Mouse (Mus musculus): ENCODE measurements at regions not wholly inside any gene's neighbourhood (a gene's known extent, or its start where the extent isn't known, plus 50 kb on each side); places are given as distances from the start of the nearest gene placed in this dataset.

GRCm38 (mm10) chr9:50421061-50421460 lies 73.3 kb upstream of the Plet1 start:
- TF ChIP-seq CTCF (conservative IDR thresholded peaks at IDR 0.05; ENCODE audit: low read length) (peak; percentile 85), NANOG (IDR thresholded peaks at IDR 0.05; ENCODE audit: borderline replicate concordance, low read length) (no peak), POU5F1 (IDR thresholded peaks at IDR 0.05; ENCODE audit: borderline replicate concordance, low read length) (no peak)
- H3K4me3 ChIP-seq (replicated peaks; ENCODE audit: low read length) = no peak overlapping the region
- no peaks in the 10 kb centered on the region for H3K36me3 ChIP-seq (ENCODE audit: insufficient read depth, low read length)
- 0 out of 2 replicates have a peak, but pooled peaks cover 6% of the 10 kb centered on the region for H3K27me3 ChIP-seq (ENCODE audit: insufficient read depth, low read length)
- H3K4me1 ChIP-seq (replicated peaks; ENCODE audit: low read depth, low read length) = no peaks in the 10 kb centered on the region
- no peaks in the 10 kb centered on the region for H3K9me3 ChIP-seq (ENCODE audit: low read length)

DNA sequence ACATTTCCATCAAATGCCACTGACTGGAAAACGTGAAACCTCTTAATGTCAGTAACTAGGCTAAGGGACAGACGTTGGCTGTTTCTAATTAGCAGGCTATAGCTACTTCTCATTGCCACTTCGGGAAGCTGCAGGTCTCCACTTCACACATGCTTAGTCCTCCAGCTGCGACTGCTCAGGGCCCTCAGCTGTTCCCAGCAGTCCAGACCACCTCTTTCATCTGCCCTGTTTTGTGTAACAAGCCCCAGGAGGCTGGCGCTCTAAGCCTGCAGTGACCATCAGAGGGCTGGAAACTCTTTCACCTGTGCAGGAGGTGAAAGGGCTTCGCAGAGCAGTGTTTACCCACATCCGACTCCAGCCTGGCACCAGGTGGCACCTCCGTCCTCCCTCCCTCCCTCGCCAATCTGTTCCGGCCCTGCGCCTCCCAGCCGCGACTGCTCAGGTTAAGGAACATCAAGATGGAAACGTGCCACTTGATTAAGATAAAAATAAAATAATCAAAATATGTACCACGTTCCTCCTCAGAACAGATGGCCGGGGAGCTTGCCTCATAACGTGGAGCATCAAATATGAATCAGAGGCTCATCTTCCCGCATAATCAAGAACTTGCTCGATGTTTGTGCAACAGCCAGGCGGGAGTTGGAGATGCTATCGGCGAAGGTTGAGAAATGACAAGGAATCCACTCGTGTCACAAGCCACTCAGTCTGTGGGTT lies 72.6 kb upstream of the Plet1 start:
- no peak overlapping the region for H3K4me3 ChIP-seq (replicated peaks; ENCODE audit: low read length)
- no peaks in the 10 kb centered on the region for H3K4me1 ChIP-seq (replicated peaks; ENCODE audit: low read depth, low read length)
- no peak for TF ChIP-seq NANOG (IDR thresholded peaks at IDR 0.05; ENCODE audit: borderline replicate concordance, low read length)
- TF ChIP-seq CTCF (conservative IDR thresholded peaks at IDR 0.05; ENCODE audit: low read length) = no peak
- TF ChIP-seq POU5F1 (IDR thresholded peaks at IDR 0.05; ENCODE audit: borderline replicate concordance, low read length) = no peak
- no peaks in the 10 kb centered on the region for H3K36me3 ChIP-seq (ENCODE audit: insufficient read depth, low read length)
- H3K27me3 ChIP-seq (ENCODE audit: insufficient read depth, low read length) = 0 out of 2 replicates have a peak, but pooled peaks cover 7% of the 10 kb centered on the region
- no peaks in the 10 kb centered on the region for H3K9me3 ChIP-seq (ENCODE audit: low read length)

DNA sequence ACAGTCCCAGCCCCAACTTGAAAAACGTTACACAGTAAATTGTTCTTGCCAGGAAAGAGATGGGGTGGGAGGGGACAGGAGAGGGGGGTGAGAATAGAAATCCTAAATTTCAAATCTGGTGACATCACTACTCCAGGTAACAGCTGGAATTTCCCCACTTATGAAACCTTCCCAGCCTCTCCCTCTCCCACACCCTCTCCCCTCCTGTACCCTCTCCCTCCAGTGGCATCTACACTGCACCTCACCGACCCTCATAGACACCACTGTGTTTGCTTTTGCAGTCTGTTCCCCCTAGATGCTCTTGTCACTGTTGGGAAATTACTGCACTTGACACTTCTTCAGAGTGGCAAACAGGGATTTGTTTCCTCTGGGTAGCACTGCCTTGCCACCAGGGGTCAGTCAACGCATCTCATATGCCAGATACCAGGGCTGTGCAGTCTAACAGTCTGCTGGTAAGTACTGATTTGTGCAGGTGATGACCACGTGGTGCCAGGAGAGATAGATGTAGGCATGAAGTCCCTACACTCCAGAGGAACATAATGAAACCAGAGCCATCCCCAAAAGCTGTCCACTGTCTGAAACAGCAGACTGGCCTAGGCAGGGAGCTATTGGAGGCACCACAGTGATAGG lies 68.3 kb upstream of the Plet1 start:
- peaks cover 22% of the 10 kb centered on the region for H3K27me3 ChIP-seq (ENCODE audit: insufficient read depth, low read length)
- no peak for TF ChIP-seq NANOG (IDR thresholded peaks at IDR 0.05; ENCODE audit: borderline replicate concordance, low read length)
- 0 out of 2 replicates have a peak, but pooled peaks have one; percentile 16 for TF ChIP-seq CTCF (conservative IDR thresholded peaks at IDR 0.05; ENCODE audit: low read length)
- no peak overlapping the region for H3K4me3 ChIP-seq (replicated peaks; ENCODE audit: low read length)
- H3K4me1 ChIP-seq (replicated peaks; ENCODE audit: low read depth, low read length) = peaks cover 11% of the 10 kb centered on the region
- H3K9me3 ChIP-seq (ENCODE audit: low read length) = no peaks in the 10 kb centered on the region
- no peaks in the 10 kb centered on the region for H3K36me3 ChIP-seq (ENCODE audit: insufficient read depth, low read length)

DNA sequence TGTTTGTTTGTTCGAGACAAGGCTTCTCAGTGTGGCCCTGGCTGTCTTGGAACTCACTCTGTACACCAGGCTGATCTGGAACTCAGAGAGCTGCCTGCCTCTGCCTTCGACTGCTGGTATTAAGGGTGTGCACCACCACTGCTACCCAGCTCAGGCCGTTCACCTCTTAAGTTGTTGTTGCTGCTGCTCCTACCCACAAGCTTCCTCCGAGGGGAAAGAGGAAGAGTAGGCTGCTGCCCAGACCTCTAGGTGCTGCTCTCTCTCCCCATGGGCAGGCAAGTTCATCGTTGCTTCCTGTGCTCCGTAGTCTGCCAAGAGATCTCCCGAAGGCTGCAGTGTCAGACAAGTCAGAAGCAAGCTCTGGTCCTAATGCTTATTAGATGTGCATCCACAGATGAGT lies 64.2 kb upstream of the Plet1 start:
- Histone ChIP-seq H3K4me1 (replicated peaks; ENCODE audit: low read depth, low read length) (peaks cover 15% of the 10 kb centered on the region), H3K4me3 (replicated peaks; ENCODE audit: low read length) (no peak overlapping the region), H3K9me3 (ENCODE audit: low read length) (no peaks in the 10 kb centered on the region), H3K27me3 (ENCODE audit: insufficient read depth, low read length) (peaks cover 18% of the 10 kb centered on the region), H3K36me3 (ENCODE audit: insufficient read depth, low read length) (no peaks in the 10 kb centered on the region)
- TF ChIP-seq POU5F1 (IDR thresholded peaks at IDR 0.05; ENCODE audit: borderline replicate concordance, low read length) (no peak), NANOG (IDR thresholded peaks at IDR 0.05; ENCODE audit: borderline replicate concordance, low read length) (no peak), CTCF (conservative IDR thresholded peaks at IDR 0.05; ENCODE audit: low read length) (no peak)

GRCm38 (mm10) chr9:50433525-50433924 lies 60.8 kb upstream of the Plet1 start:
- H3K4me3 ChIP-seq (replicated peaks; ENCODE audit: low read length) = no peak overlapping the region
- peaks cover 16% of the 10 kb centered on the region for H3K27me3 ChIP-seq (ENCODE audit: insufficient read depth, low read length)
- no peaks in the 10 kb centered on the region for H3K9me3 ChIP-seq (ENCODE audit: low read length)
- no peaks in the 10 kb centered on the region for H3K36me3 ChIP-seq (ENCODE audit: insufficient read depth, low read length)
- H3K4me1 ChIP-seq (replicated peaks; ENCODE audit: low read depth, low read length) = peaks cover 21% of the 10 kb centered on the region
- no peak for TF ChIP-seq CTCF (conservative IDR thresholded peaks at IDR 0.05; ENCODE audit: low read length)
- no peak for TF ChIP-seq POU5F1 (IDR thresholded peaks at IDR 0.05; ENCODE audit: borderline replicate concordance, low read length)
- no peak for TF ChIP-seq NANOG (IDR thresholded peaks at IDR 0.05; ENCODE audit: borderline replicate concordance, low read length)

GRCm38 (mm10) chr9:50433978-50434377 lies 60.3 kb upstream of the Plet1 start:
- no peak overlapping the region for H3K4me3 ChIP-seq (replicated peaks; ENCODE audit: low read length)
- no peaks in the 10 kb centered on the region for H3K36me3 ChIP-seq (ENCODE audit: insufficient read depth, low read length)
- TF ChIP-seq CTCF (conservative IDR thresholded peaks at IDR 0.05; ENCODE audit: low read length) (no peak), POU5F1 (IDR thresholded peaks at IDR 0.05; ENCODE audit: borderline replicate concordance, low read length) (no peak), NANOG (IDR thresholded peaks at IDR 0.05; ENCODE audit: borderline replicate concordance, low read length) (no peak)
- no peaks in the 10 kb centered on the region for H3K9me3 ChIP-seq (ENCODE audit: low read length)
- H3K4me1 ChIP-seq (replicated peaks; ENCODE audit: low read depth, low read length) = peaks cover 25% of the 10 kb centered on the region
- H3K27me3 ChIP-seq (ENCODE audit: insufficient read depth, low read length) = peaks cover 16% of the 10 kb centered on the region

- no peaks in the 10 kb centered on the region for H3K9me3 ChIP-seq (ENCODE audit: low read length)
- H3K4me3 ChIP-seq (replicated peaks; ENCODE audit: low read length) = no peak overlapping the region
- H3K27me3 ChIP-seq (ENCODE audit: insufficient read depth, low read length) = peaks cover 14% of the 10 kb centered on the region
- H3K4me1 ChIP-seq (replicated peaks; ENCODE audit: low read depth, low read length) = peaks cover 33% of the 10 kb centered on the region
- no peaks in the 10 kb centered on the region for H3K36me3 ChIP-seq (ENCODE audit: insufficient read depth, low read length)
- TF ChIP-seq POU5F1 (IDR thresholded peaks at IDR 0.05; ENCODE audit: borderline replicate concordance, low read length) (no peak), CTCF (conservative IDR thresholded peaks at IDR 0.05; ENCODE audit: low read length) (peak; percentile 62)
Measured at GRCm38 (mm10) chr9:50437830-50438722, 56.2 kb upstream of the Plet1 start.

- Histone ChIP-seq H3K36me3 (ENCODE audit: insufficient read depth, low read length) (no peaks in the 10 kb centered on the region), H3K4me3 (replicated peaks; ENCODE audit: low read length) (no peak overlapping the region), H3K27me3 (ENCODE audit: insufficient read depth, low read length) (peaks cover 15% of the 10 kb centered on the region), H3K9me3 (ENCODE audit: low read length) (no peaks in the 10 kb centered on the region), H3K4me1 (replicated peaks; ENCODE audit: low read depth, low read length) (peaks cover 38% of the 10 kb centered on the region)
- TF ChIP-seq CTCF (conservative IDR thresholded peaks at IDR 0.05; ENCODE audit: low read length) = no peak
- TF ChIP-seq POU5F1 (IDR thresholded peaks at IDR 0.05; ENCODE audit: borderline replicate concordance, low read length) = no peak
- no peak for TF ChIP-seq NANOG (IDR thresholded peaks at IDR 0.05; ENCODE audit: borderline replicate concordance, low read length)
Measured at GRCm38 (mm10) chr9:50438738-50439137, 55.6 kb upstream of the Plet1 start.
